Mouse (Mus musculus) CH12.LX (cell line): Measurements from ENCODE around the gene Spink8.

Experiments
- CHD2 ChIP-seq: IDR thresholded peaks from 2 replicates; pipeline ENCODE4 v1.6.1; 2011; ENCODE audit warnings: low read length, improper control_type of control experiment
- EP300 ChIP-seq: IDR thresholded peaks from 2 replicates; pipeline ENCODE4 v1.6.1; 2011; ENCODE audit warnings: low read length, improper control_type of control experiment
- MAX ChIP-seq: IDR thresholded peaks from 2 replicates; pipeline ENCODE4 v1.6.1; 2011; ENCODE audit warnings: low read length, improper control_type of control experiment
- POLR2A ChIP-seq: IDR thresholded peaks from 2 replicates; pipeline ENCODE4 v1.6.1; 2011; ENCODE audit warnings: low read depth, mild to moderate bottlenecking, improper control_type of control experiment, low read length
- RAD21 ChIP-seq: IDR thresholded peaks from 2 replicates; pipeline ENCODE4 v1.6.1; 2011; ENCODE audit warnings: low read depth, mild to moderate bottlenecking, low read length, improper control_type of control experiment, moderate library complexity
- ZC3H11A ChIP-seq: IDR thresholded peaks from 2 replicates; pipeline ENCODE4 v1.6.1; 2012; ENCODE audit warnings: low read depth, mild to moderate bottlenecking, inconsistent platforms, low read length, improper control_type of control experiment

DNA sequence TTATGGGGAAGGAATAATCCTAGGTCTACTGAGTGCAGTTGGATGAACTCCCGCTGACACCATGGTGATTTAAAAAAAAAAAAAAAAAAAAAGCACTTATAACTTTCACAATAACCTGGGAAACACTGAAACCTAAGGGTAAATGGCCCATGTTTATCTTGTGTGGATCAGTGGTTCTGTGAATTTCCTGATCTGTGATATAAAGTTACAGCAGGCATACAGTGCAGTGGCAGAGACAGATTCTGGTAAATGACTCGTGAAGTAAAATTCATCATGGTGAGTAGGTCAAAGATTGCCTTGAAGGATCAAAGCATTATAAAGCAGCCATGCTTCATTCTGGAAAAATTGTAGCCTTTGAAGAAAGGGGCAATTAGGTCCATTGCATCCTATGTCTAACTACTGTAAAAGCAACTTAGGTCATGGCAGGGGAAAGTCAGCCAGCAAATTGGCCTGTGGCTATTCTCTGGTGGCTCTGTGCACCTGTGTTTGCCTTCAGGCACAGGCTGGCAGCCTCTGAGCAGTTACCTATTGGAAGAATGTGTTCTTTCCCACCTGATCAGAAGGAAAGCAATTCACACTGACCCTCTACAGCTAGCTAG, 5.3 kb upstream of the Spink8 start:
- TF ChIP-seq RAD21, result no peak
- TF ChIP-seq CHD2, result no peak
- no peak for TF ChIP-seq EP300
- TF ChIP-seq ZC3H11A, result no peak
- TF ChIP-seq MAX, result no peak
- TF ChIP-seq POLR2A, result no peak
